Mouse (Mus musculus): ENCODE measurements around the gene Timeless.
"Not testable (repeated sequence)": the region's sequence is repeated elsewhere in the genome, so short reads cannot be mapped to it uniquely, and the experiment has no call there.

Timeless gene

GRCm38 (mm10) chr10:128255925-128256324 lies 24.1 kb downstream of the Timeless start:
- no peak for DNase-seq (ENCODE audit: low read depth in 2 of 2, low spot score in 2 of 2)

GRCm38 (mm10) chr10:128256328-128256727 lies 24.5 kb downstream of the Timeless start:
- DNase-seq (ENCODE audit: low read depth in 2 of 2, low spot score in 2 of 2) = no peak

- no peak for DNase-seq (ENCODE audit: low read depth in 2 of 2, low spot score in 2 of 2)
These were observed 27.1 kb downstream of the Timeless start for GRCm38 (mm10) chr10:128258953-128259352.

- DNase-seq (ENCODE audit: low read depth in 2 of 2, low spot score in 2 of 2) = no peak
These were observed 28.1 kb downstream of the Timeless start for GRCm38 (mm10) chr10:128259946-128260345.

- not testable (repeated sequence) for DNase-seq (ENCODE audit: low read depth in 2 of 2, low spot score in 2 of 2)
These were observed 28.5 kb downstream of the Timeless start for GRCm38 (mm10) chr10:128260376-128260775.

- no peak for DNase-seq (ENCODE audit: low read depth in 2 of 2, low spot score in 2 of 2)
These were observed 30.4 kb downstream of the Timeless start for GRCm38 (mm10) chr10:128262300-128262699.

GRCm38 (mm10) chr10:128263393-128264310 lies 31.8 kb downstream of the Timeless start:
- DNase-seq (ENCODE audit: low read depth in 2 of 2, low spot score in 2 of 2) = no peak

GRCm38 (mm10) chr10:128268371-128268770 lies 36.5 kb downstream of the Timeless start, which contains the start of gene Apof:
Apof (plus strand) TSS chr10:128268671.
- DNase-seq (ENCODE audit: low read depth in 2 of 2, low spot score in 2 of 2) = no peak

- no peak for DNase-seq (ENCODE audit: low read depth in 2 of 2, low spot score in 2 of 2)
These were observed 37.5 kb downstream of the Timeless start for GRCm38 (mm10) chr10:128269206-128269910.

- DNase-seq (ENCODE audit: low read depth in 2 of 2, low spot score in 2 of 2) = peak; percentile 86 to 88
These were observed 38.5 kb downstream of the Timeless start, which contains the start of gene Stat2 for GRCm38 (mm10) chr10:128270287-128270841. Stat2 (plus strand) TSS chr10:128270559.

GRCm38 (mm10) chr10:128270866-128271265 lies 39.0 kb downstream of the Timeless start:
- no peak for DNase-seq (ENCODE audit: low read depth in 2 of 2, low spot score in 2 of 2)

GRCm38 (mm10) chr10:128271883-128272282 lies 40.0 kb downstream of the Timeless start:
- no peak for DNase-seq (ENCODE audit: low read depth in 2 of 2, low spot score in 2 of 2)

- DNase-seq (ENCODE audit: low read depth in 2 of 2, low spot score in 2 of 2) = not testable (repeated sequence)
These were observed 41.1 kb downstream of the Timeless start for GRCm38 (mm10) chr10:128272819-128273439.

- not testable (repeated sequence) for DNase-seq (ENCODE audit: low read depth in 2 of 2, low spot score in 2 of 2)
These were observed 43.5 kb downstream of the Timeless start for GRCm38 (mm10) chr10:128275374-128275773.

GRCm38 (mm10) chr10:128278158-128278557 lies 46.3 kb downstream of the Timeless start:
- DNase-seq (ENCODE audit: low read depth in 2 of 2, low spot score in 2 of 2) = no peak

GRCm38 (mm10) chr10:128280943-128281342 lies 49.1 kb downstream of the Timeless start:
- no peak for DNase-seq (ENCODE audit: low read depth in 2 of 2, low spot score in 2 of 2)

GRCm38 (mm10) chr10:128281682-128282081 lies 49.8 kb downstream of the Timeless start:
- DNase-seq (ENCODE audit: low read depth in 2 of 2, low spot score in 2 of 2) = no peak

GRCm38 (mm10) chr10:128282886-128283450 lies 51.1 kb downstream of the Timeless start:
- DNase-seq (ENCODE audit: low read depth in 2 of 2, low spot score in 2 of 2) = no peak

GRCm38 (mm10) chr10:128283604-128284579 lies 52.0 kb downstream of the Timeless start:
- DNase-seq (ENCODE audit: low read depth in 2 of 2, low spot score in 2 of 2) = peak; percentile 35 to 61

- DNase-seq (ENCODE audit: low read depth in 2 of 2, low spot score in 2 of 2) = not testable (repeated sequence)
These were observed 58.7 kb downstream of the Timeless start for GRCm38 (mm10) chr10:128290594-128290993.
